Mouse (Mus musculus) heart, postnatal 0 days (tissue): Measurements from ENCODE around the gene Il4ra. TPM values are rescaled to one million over a fixed set of nuclear protein-coding genes. Genes with fewer than 3 reads are reported as not detected.

Experiments
- ATAC-seq: fragments of 200-750 bp; cut with Nextera tagmentation; 2 replicates; pipeline ENCODE4 v1.8.0; 2017; ENCODE audit warnings: low read depth, moderate number of reproducible peaks, moderate library complexity; ENCODE audit not compliant: insufficient read depth
- DNase-seq: peaks from one replicate; pipeline ENCODE4 v3.0.0-alpha.2; 2016; ENCODE audit warnings: low spot score
- H3K27ac ChIP-seq: fragments of 300-500 bp; sonication (generic); 2 replicates; pipeline ENCODE4 v1.5.1; 2014; ENCODE audit warnings: low read depth, mild to moderate bottlenecking
- H3K27me3 ChIP-seq: fragments of 300-500 bp; sonication (generic); 2 replicates; pipeline ENCODE4 v1.6.1; 2014; ENCODE audit warnings: low read length, mixed read lengths; ENCODE audit not compliant: control insufficient read depth, insufficient read depth
- H3K36me3 ChIP-seq: fragments of 300-500 bp; sonication (generic); replicated peaks from 2 replicates; pipeline ENCODE4 v1.6.1; 2014; ENCODE audit warnings: low read length, mixed read lengths; ENCODE audit not compliant: control insufficient read depth, insufficient read depth
- H3K4me1 ChIP-seq: fragments of 300-500 bp; sonication (generic); 2 replicates; pipeline ENCODE4 v1.6.1; 2014; ENCODE audit warnings: antibody characterized with exemption; ENCODE audit not compliant: control insufficient read depth, insufficient read depth
- H3K4me2 ChIP-seq: fragments of 300-500 bp; sonication (generic); 2 replicates; pipeline ENCODE4 v1.6.1; 2014; ENCODE audit warnings: low read depth, mild to moderate bottlenecking, low read length, moderate library complexity
- H3K4me3 ChIP-seq: fragments of 300-500 bp; sonication (generic); 2 replicates; pipeline ENCODE4 v1.5.1; 2014; ENCODE audit warnings: low read depth, low read length
- H3K9ac ChIP-seq: fragments of 300-500 bp; sonication (generic); replicated peaks from 2 replicates; pipeline ENCODE4 v1.6.1; 2014; ENCODE audit warnings: low read depth, low read length, mixed read lengths
- H3K9me3 ChIP-seq: fragments of 300-500 bp; sonication (generic); replicated peaks from 2 replicates; pipeline ENCODE4 v1.6.1; 2016; ENCODE audit warnings: low read length; ENCODE audit not compliant: control insufficient read depth
- CTCF ChIP-seq: IDR thresholded peaks from 2 replicates; pipeline ENCODE4 v1.5.1; 2016; ENCODE audit warnings: antibody characterized with exemption, control low read depth, low read depth
- EP300 ChIP-seq: IDR thresholded peaks from 2 replicates; pipeline ENCODE4 v1.6.1; 2016; ENCODE audit warnings: antibody characterized with exemption, low read depth
- WGBS: fragments of 180-500 bp; shearing (Covaris S2); extraction: QIAGEN DNeasy Blood & Tissue Kit; methylation state at CpG from one replicate; pipeline ENCODE4 v1.1.7; 2014; 5-methylcytosine and 5-hydroxymethylcytosine counted together
- polyA plus RNA-seq: library from polyadenylated mRNA; unstranded; fragments of >200 nt; fragmentation: Nextera tagmentation; extraction: Ambion mirVana; gene quantifications from 2 replicates; pipeline ENCODE4 v1.2.1, GENCODE M21; 2015
- total RNA-seq: library from RNA; depleted of rRNA; stranded (reverse); fragments of >200 nt; gene quantifications from 2 replicates; pipeline ENCODE4 v1.2.3, GENCODE M21; 2014; ENCODE audit warnings: low replicate concordance

The Il4ra gene
- total and polyA plus RNA-seq, 2 experiments from 2014 or later: 4.8 to 30.7 TPM

DNA sequence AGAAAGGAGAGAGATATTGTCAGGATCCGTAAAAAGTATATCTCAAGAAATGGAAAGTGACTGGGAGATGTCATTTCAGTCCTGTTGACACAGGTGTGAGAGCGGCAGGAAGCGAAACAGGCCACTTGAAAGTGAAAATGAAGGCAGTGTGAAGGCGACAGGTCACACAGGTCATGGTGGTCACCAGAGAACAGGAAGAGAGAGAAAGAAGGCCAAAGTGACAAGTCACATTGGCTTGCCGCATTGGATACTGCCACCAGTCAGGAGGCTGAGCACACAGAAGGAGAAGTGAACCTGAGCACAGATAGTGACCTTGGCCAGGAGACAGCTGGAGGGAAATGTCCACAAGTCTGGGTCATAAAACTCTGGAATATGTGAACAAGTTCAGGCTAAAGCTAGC lies 40.5 kb upstream of the Il4ra start:
- H3K27me3 ChIP-seq: no peaks in the 10 kb centered on the region
- no peak overlapping the region for H3K4me3 ChIP-seq
- H3K4me2 ChIP-seq: no peak overlapping the region
- no peak for TF ChIP-seq EP300
- TF ChIP-seq CTCF: no peak
- no peak overlapping the region for H3K27ac ChIP-seq
- H3K9me3 ChIP-seq: no peaks in the 10 kb centered on the region
- DNase-seq (no peak), ATAC-seq (no peak)
- no peaks in the 10 kb centered on the region for H3K4me1 ChIP-seq
- WGBS: 63% methylated on average over 5 of the region's 5 CpGs
- no peak overlapping the region for H3K9ac ChIP-seq
- no peaks in the 10 kb centered on the region for H3K36me3 ChIP-seq

DNA sequence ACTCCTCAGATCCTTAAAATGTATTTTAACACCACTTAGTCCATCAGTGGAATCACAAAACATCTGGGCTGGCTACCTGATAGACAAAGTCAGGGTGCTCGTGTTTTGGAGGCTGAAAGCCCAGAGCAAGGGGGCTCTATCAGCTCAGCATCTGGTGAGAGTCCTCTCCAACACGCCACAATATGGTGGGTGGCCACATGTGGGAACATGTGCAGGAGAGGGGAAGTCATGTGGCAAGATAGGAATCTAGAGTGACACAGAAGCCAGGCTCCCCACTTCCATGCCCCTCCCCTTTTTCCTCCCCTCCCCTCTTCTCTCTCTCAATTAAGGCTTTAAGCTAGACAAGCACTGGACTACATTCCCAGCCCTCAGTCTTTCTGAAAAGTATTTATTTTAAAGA lies 40.1 kb upstream of the Il4ra start:
- H3K27ac ChIP-seq: no peak overlapping the region
- H3K4me3 ChIP-seq: no peak overlapping the region
- TF ChIP-seq EP300: no peak
- no peak for TF ChIP-seq CTCF
- H3K36me3 ChIP-seq: no peaks in the 10 kb centered on the region
- 70% methylated on average over 2 of the region's 2 CpGs for WGBS
- no peaks in the 10 kb centered on the region for H3K9me3 ChIP-seq
- H3K9ac ChIP-seq: no peak overlapping the region
- no peak for DNase-seq
- no peaks in the 10 kb centered on the region for H3K27me3 ChIP-seq
- ATAC-seq: no peak
- H3K4me1 ChIP-seq: no peaks in the 10 kb centered on the region
- H3K4me2 ChIP-seq: no peak overlapping the region

DNA sequence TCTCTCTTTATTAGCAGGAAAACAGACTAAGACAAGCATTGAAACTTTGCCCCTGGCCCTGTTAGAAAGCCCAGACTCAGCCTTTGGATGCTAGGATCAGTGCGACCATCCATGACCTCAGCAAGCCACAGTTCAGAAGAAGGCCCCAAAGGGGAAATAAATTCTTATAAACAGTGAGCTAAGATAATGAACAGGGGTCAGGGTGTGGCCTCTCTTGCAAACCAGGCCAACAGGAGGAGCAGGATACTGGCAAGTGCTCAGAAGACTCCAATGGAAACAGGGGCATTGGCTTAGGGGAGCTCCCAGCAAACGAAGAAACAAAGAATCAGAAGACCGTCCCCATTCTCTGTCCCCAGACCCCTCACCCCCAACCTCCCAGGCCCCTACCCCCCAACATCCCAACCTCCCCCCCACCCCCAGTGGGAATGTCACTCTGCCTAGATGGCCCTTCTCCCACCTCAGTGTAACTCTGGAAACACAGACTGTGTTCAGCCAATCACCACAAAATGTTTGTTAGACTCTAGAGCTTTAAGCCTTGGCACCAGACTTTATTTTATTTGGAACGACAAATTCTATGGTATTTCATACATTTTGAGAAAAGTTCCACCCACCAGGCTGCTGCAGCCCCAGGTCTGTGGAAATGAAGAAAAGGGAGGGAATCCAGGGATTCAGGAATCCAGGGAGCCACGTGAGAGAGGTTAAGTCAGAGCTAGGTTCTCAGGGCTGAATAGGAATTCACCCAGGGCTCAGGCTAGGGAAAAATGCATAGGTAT lies 36.7 kb upstream of the Il4ra start:
- TF ChIP-seq EP300: no peak
- TF ChIP-seq CTCF: no peak
- 68% methylated on average over 5 of the region's 5 CpGs for WGBS

DNA sequence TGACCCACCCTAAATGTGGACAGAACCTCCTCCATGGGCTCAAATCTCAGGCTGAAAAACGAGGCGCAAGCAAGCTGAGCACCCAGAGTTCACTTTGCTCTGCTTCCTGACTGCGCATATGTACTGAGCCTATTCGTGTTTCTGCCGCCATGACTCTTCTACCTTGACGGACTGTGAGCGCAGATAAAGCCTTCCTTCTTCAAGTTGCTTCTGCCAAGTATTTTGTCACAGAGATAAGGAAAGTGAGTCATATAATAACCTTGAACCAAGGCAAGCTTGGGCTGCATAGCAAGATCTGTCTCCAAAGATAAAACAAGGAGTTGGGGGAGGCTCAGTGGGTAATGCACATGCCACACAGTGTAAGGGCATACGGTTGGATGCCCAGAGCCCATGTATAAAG lies 35.2 kb upstream of the Il4ra start:
- no peaks in the 10 kb centered on the region for H3K9me3 ChIP-seq
- DNase-seq (no peak), ATAC-seq (no peak)
- H3K36me3 ChIP-seq: no peaks in the 10 kb centered on the region
- WGBS: 71% methylated on average over 8 of the region's 8 CpGs
- H3K27ac ChIP-seq: no peak overlapping the region
- no peak overlapping the region for H3K4me3 ChIP-seq
- H3K9ac ChIP-seq: no peak overlapping the region
- TF ChIP-seq EP300 (no peak), CTCF (no peak)
- H3K27me3 ChIP-seq: no peaks in the 10 kb centered on the region
- H3K4me2 ChIP-seq: no peak overlapping the region
- no peaks in the 10 kb centered on the region for H3K4me1 ChIP-seq

More for the DNA sequence above, 36.7 kb upstream of the Il4ra start:
- no peak for DNase-seq
- H3K9ac ChIP-seq: no peak overlapping the region
- no peak overlapping the region for H3K4me2 ChIP-seq
- no peaks in the 10 kb centered on the region for H3K4me1 ChIP-seq
- no peaks in the 10 kb centered on the region for H3K9me3 ChIP-seq
- ATAC-seq: no peak
- H3K36me3 ChIP-seq: no peaks in the 10 kb centered on the region
- H3K27me3 ChIP-seq: no peaks in the 10 kb centered on the region
- H3K27ac ChIP-seq: no peak overlapping the region
- no peak overlapping the region for H3K4me3 ChIP-seq

DNA sequence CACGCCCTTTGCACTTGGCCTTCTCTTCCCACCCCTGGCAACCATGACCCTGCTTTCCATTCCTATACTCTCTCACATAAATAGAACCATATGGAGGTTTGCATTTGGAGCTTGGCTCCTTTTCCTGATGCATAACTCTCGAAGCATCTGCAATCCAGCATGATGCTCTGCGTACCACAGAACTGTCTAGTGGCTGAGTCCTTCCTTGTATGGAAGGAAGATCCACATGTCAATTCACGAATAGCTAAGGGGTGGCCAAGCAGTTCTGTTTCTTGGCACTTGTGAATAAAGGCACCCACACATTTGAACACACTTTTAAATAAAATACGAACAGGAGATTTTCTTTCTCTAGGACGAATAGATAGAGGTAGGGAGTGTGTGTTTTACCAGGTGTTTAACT lies 34.5 kb upstream of the Il4ra start:
- DNase-seq (no peak), ATAC-seq (no peak)
- no peak overlapping the region for H3K4me3 ChIP-seq
- TF ChIP-seq CTCF (no peak), EP300 (no peak)
- H3K9ac ChIP-seq: no peak overlapping the region
- no peaks in the 10 kb centered on the region for H3K4me1 ChIP-seq
- 74% methylated on average over 6 of the region's 6 CpGs for WGBS
- no peaks in the 10 kb centered on the region for H3K27me3 ChIP-seq
- H3K36me3 ChIP-seq: no peaks in the 10 kb centered on the region
- H3K9me3 ChIP-seq: no peaks in the 10 kb centered on the region
- no peak overlapping the region for H3K27ac ChIP-seq
- H3K4me2 ChIP-seq: no peak overlapping the region

DNA sequence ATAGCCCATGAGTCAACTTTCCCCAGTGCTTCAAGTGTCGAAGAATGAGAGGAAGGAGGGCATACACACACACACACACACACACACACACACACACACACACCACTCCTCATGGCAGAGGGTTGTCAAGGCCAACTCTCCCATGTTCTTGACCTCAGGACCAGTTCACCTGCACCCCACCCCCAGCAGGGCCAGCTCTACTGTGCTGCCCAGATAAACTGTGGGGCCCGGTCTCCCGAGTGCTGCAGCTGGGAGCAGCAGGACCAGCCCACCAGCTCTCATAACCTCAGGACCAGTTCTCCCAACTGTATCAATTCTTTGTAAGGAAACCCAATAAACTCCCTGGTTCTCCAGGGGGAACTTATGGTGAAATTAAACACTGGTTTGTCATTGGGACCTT lies 32.2 kb upstream of the Il4ra start:
- no peaks in the 10 kb centered on the region for H3K4me1 ChIP-seq
- H3K27ac ChIP-seq: no peak overlapping the region
- DNase-seq (no peak), ATAC-seq (no peak)
- H3K36me3 ChIP-seq: no peaks in the 10 kb centered on the region
- H3K4me3 ChIP-seq: no peak overlapping the region
- no peaks in the 10 kb centered on the region for H3K9me3 ChIP-seq
- 72% methylated on average over 3 of the region's 3 CpGs for WGBS
- no peaks in the 10 kb centered on the region for H3K27me3 ChIP-seq
- H3K4me2 ChIP-seq: no peak overlapping the region
- no peak for TF ChIP-seq CTCF
- H3K9ac ChIP-seq: no peak overlapping the region
